Comparison of ENCODE assay signal across 32 mouse cellular contexts in genomic region chr5:34276746-34277145, GRCm38 (mm10). TPM values are rescaled to one million over a fixed set of nuclear protein-coding genes. Genes with fewer than 3 reads are reported as not detected.
DNase-seq lines count a peak whose midpoint lies in the region; ATAC-seq and TF ChIP-seq lines count a peak whose summit lies in the region.
"Had no signal": no experiment of that assay in that cellular context is flagged by ENCODE, and none has a peak within 500 bp of the region (broad histone marks: within the 10 kb centered on the region; RNA-seq: fewer than 3 reads in every experiment).

No protein-coding gene starts in this region.

- intact Hi-C loops in left cerebral cortex, postnatal 25 days (cut with DNase I), result loop anchor here (1.0 to 5.0 kb wide), 3 partner anchors 34 to 279 kb away; partner anchors contain the start of gene Nat8l

- no peaks in the 10 kb centered on the region for H3K4me1 ChIP-seq in liver, embryonic 11.5 days (replicated peaks; ENCODE audit: control insufficient read depth, insufficient read depth, low read length)
- H3K4me1 ChIP-seq: forebrain, embryonic 12.5 days; neural tube, embryonic 12.5 days had no signal

- H3K4me3 ChIP-seq in layer of hippocampus, adult 2 months, result no peak overlapping the region
- H3K4me3 ChIP-seq in liver, embryonic 11.5 days (ENCODE audit: low read depth, low read length), result no peak overlapping the region
- H3K4me3 ChIP-seq: embryonic facial prominence, embryonic 13.5 days; erythroblast, embryonic 14.5 days; forebrain, embryonic 12.5 days; heart, adult 2 months; heart, embryonic 13.5 days; limb, embryonic 12.5 days; liver, embryonic 12.5 days; neural tube, embryonic 12.5 days had no signal

- TF ChIP-seq CTCF in layer of hippocampus, adult 2 months (conservative IDR thresholded peaks at IDR 0.05), result no peak

- ATAC-seq in liver, embryonic 11.5 days (replicated peaks; ENCODE audit: low FRiP score), result no peak
- ATAC-seq: hindbrain, postnatal 0 days; intestine, embryonic 16.5 days; liver, embryonic 12.5 days; Patski had no signal

- WGBS in liver, embryonic 11.5 days, result 75% methylated on average over 6 of the region's 6 CpGs

- DNase-seq in layer of hippocampus, adult 2 months (ENCODE audit: low spot score in 2 of 2), result peak in 1 of 2 experiments; percentile 66
- DNase-seq in layer of hippocampus, adult 8-10 months (ENCODE audit: low spot score in 2 of 2), result no peak
- peak; percentile 68 to 72 for DNase-seq in right cerebral cortex, adult 2 months (ENCODE audit: low spot score in 2 of 2)
- no peak for DNase-seq in right cerebral cortex, postnatal 4 days
- DNase-seq in left cerebral cortex, postnatal 25 days (ENCODE audit: low spot score in 2 of 2), result peak; percentile 49 to 95
- DNase-seq in adrenal gland, postnatal 25 days, result no peak
- no peak for DNase-seq in liver, embryonic 11.5 days (ENCODE audit: low spot score)
- DNase-seq: B cell, adult 2 months; embryo, embryonic 11 days; gastrocnemius, postnatal 25 days; kidney, adult 9 months; kidney, postnatal 14 days; lung, adult 18-20 months; midbrain, embryonic 14.5 days; spleen, adult 18-20 months; thymus, postnatal 25 days had no signal

- H3K9me3 ChIP-seq in liver, embryonic 11.5 days (ENCODE audit: control insufficient read depth, low read length), result no peaks in the 10 kb centered on the region
- H3K9me3 ChIP-seq: embryonic facial prominence, embryonic 13.5 days; forebrain, embryonic 12.5 days; G1E; heart, embryonic 13.5 days; limb, embryonic 12.5 days; liver, embryonic 12.5 days; neural tube, embryonic 12.5 days had no signal

- H3K4me2 ChIP-seq in liver, embryonic 11.5 days, result no peak overlapping the region
- H3K4me2 ChIP-seq: embryonic facial prominence, embryonic 13.5 days; forebrain, embryonic 12.5 days; heart, embryonic 13.5 days; limb, embryonic 12.5 days; liver, embryonic 12.5 days; neural tube, embryonic 12.5 days had no signal

- no peaks in the 10 kb centered on the region for H3K27me3 ChIP-seq in liver, embryonic 11.5 days (replicated peaks; ENCODE audit: control insufficient read depth, insufficient read depth, low read length)
- H3K27me3 ChIP-seq: CH12.LX; embryonic facial prominence, embryonic 13.5 days; forebrain, embryonic 12.5 days; heart, embryonic 13.5 days; neural tube, embryonic 12.5 days; Patski had no signal

- H3K36me3 ChIP-seq in liver, embryonic 11.5 days (ENCODE audit: control insufficient read depth, insufficient read depth, low read length), result no peaks in the 10 kb centered on the region
- H3K36me3 ChIP-seq: embryonic facial prominence, embryonic 13.5 days; forebrain, embryonic 12.5 days; G1E; heart, embryonic 13.5 days; limb, embryonic 12.5 days; liver, embryonic 12.5 days; neural tube, embryonic 12.5 days had no signal

- H3K9ac ChIP-seq in liver, embryonic 11.5 days (ENCODE audit: low read depth, low read length), result no peak overlapping the region
- H3K9ac ChIP-seq: embryonic facial prominence, embryonic 13.5 days; forebrain, embryonic 12.5 days; heart, embryonic 13.5 days; limb, embryonic 12.5 days; liver, embryonic 12.5 days; neural tube, embryonic 12.5 days had no signal

- peak overlapping the region; percentile 53 for H3K27ac ChIP-seq in layer of hippocampus, adult 2 months
- H3K27ac ChIP-seq in liver, embryonic 11.5 days (ENCODE audit: low read depth, low read length), result no peak overlapping the region
- H3K27ac ChIP-seq: embryonic facial prominence, embryonic 13.5 days; forebrain, embryonic 12.5 days; heart, adult 2 months; heart, embryonic 13.5 days; hindbrain, postnatal 0 days; limb, embryonic 12.5 days; liver, embryonic 12.5 days; neural tube, embryonic 12.5 days had no signal

RNA-seq across cellular contexts. Expression of gene Zfyve28, which starts 11.5 kb away (rescaled TPM):
- total RNA-seq in layer of hippocampus, adult 2 months (2021), result 10 to 100 TPM; 35.0 to 35.8 TPM
- total RNA-seq in layer of hippocampus, adult 8-10 months (2022), result 10 to 100 TPM; 32.5 to 37.0 (median 33.5) TPM
- 10 to 100 TPM; 40.6 to 62.2 TPM for total RNA-seq in left cerebral cortex, postnatal 25 days (2021)
- 0.70 TPM in 1 of 2 replicates, not detected in the other for total RNA-seq in adrenal gland, postnatal 25 days (2021)
- polyA plus RNA-seq in liver, embryonic 11.5 days (2014; fragmentation: Nextera tagmentation; extraction: Ambion mirVana), result 0.22 TPM in 1 of 2 replicates, not detected in the other
- polyA plus RNA-seq: erythroblast, embryonic 14.5 days; G1E; liver, embryonic 12.5 days had no signal

RNA-seq across cellular contexts. Expression of gene Cfap99, which starts 11.7 kb away (rescaled TPM):
- under 1 TPM; 0.22 to 0.56 TPM for total RNA-seq in layer of hippocampus, adult 2 months (2021)
- total RNA-seq in layer of hippocampus, adult 8-10 months (2022), result under 1 TPM; 0.52 to 0.85 (median 0.74) TPM
- 1 to 10 TPM in 1 of 2 experiments, under 1 TPM in 1; 0.71 to 1.1 TPM for total RNA-seq in left cerebral cortex, postnatal 25 days (2021)
- not detected in 2 replicates for total RNA-seq in adrenal gland, postnatal 25 days (2021)
- not detected in 2 replicates for polyA plus RNA-seq in liver, embryonic 11.5 days (2014; fragmentation: Nextera tagmentation; extraction: Ambion mirVana)
- total RNA-seq: adrenal gland, adult 18-20 months; CH12.LX; G1E; gastrocnemius, postnatal 25 days; heart, adult 2 months; heart, postnatal 14 days; hindbrain, postnatal 0 days; megakaryocyte progenitor cell, adult 5-6 weeks had no signal
- polyA plus RNA-seq: embryonic facial prominence, embryonic 13.5 days; erythroblast, embryonic 14.5 days; forebrain, embryonic 12.5 days; G1E; heart, adult 2 months; heart, embryonic 13.5 days; intestine, embryonic 16.5 days; limb, embryonic 12.5 days; liver, embryonic 12.5 days; midbrain, embryonic 14.5 days; neural tube, embryonic 12.5 days; Patski had no signal

RNA-seq across cellular contexts. Expression of gene Rnf4, which starts 59.3 kb away (rescaled TPM):
- 10 to 100 TPM; 80.5 to 81.0 TPM for total RNA-seq in layer of hippocampus, adult 2 months (2021)
- 10 to 100 TPM; 82.2 to 87.7 (median 84.1) TPM for total RNA-seq in layer of hippocampus, adult 8-10 months (2022)
- 10 to 100 TPM; 86.9 to 89.8 TPM for total RNA-seq in left cerebral cortex, postnatal 25 days (2021)
- total RNA-seq in adrenal gland, postnatal 25 days (2021), result 92.9 and 94.1 TPM in 2 replicates
- polyA plus RNA-seq in liver, embryonic 11.5 days (2014; fragmentation: Nextera tagmentation; extraction: Ambion mirVana), result 151 and 174 TPM in 2 replicates

Comparison
In these comparisons a context has a peak if more than half of its experiments do, and no peak if none do; other contexts are left out.
1. DNase-seq: peak in right cerebral cortex, adult 2 months (2 of 2) and left cerebral cortex, postnatal 25 days (2 of 2); none in layer of hippocampus, adult 8-10 months (0 of 2), right cerebral cortex, postnatal 4 days (single experiment), adrenal gland, postnatal 25 days (single experiment) and liver, embryonic 11.5 days (single experiment).
2. RNA of gene Zfyve28, which starts 11.5 kb away (total RNA-seq): 40.6 to 62.2 TPM in left cerebral cortex, postnatal 25 days, 35.0 to 35.8 TPM in layer of hippocampus, adult 2 months and 32.5 to 37.0 TPM in layer of hippocampus, adult 8-10 months; 0.70 TPM in adrenal gland, postnatal 25 days; every median in the first group is over 10 times any median in the second.